Mouse (Mus musculus) intestine, postnatal 0 days (tissue): ENCODE data around the gene Armc3. TPM values are rescaled to one million over a fixed set of nuclear protein-coding genes. Genes with fewer than 3 reads are reported as not detected.

ENCODE experiments used
- ATAC-seq: fragments of 200-750 bp; cut with Nextera tagmentation; 2 replicates; pipeline ENCODE4 v1.8.0; 2017; ENCODE audit warnings: mild to moderate bottlenecking, moderate TSS enrichment, moderate library complexity
- H3K27ac ChIP-seq: fragments of 300-500 bp; sonication (generic); 2 replicates; pipeline ENCODE4 v1.5.1; 2014; ENCODE audit warnings: mild to moderate bottlenecking, low read depth, low read length, moderate library complexity
- H3K27me3 ChIP-seq: fragments of 300-500 bp; sonication (generic); replicated peaks from 2 replicates; pipeline ENCODE4 v1.6.1; 2014; ENCODE audit warnings: low read length, mixed read lengths; ENCODE audit not compliant: control insufficient read depth, insufficient read depth
- H3K36me3 ChIP-seq: fragments of 300-500 bp; sonication (generic); 2 replicates; pipeline ENCODE4 v1.6.1; 2014; ENCODE audit warnings: mild to moderate bottlenecking, moderate library complexity; ENCODE audit not compliant: control insufficient read depth, insufficient read depth
- H3K4me1 ChIP-seq: fragments of 300-500 bp; sonication (generic); replicated peaks from 2 replicates; pipeline ENCODE4 v1.6.1; 2014; ENCODE audit warnings: antibody characterized with exemption, low read length, mixed read lengths; ENCODE audit not compliant: control insufficient read depth, insufficient read depth
- H3K4me2 ChIP-seq: fragments of 300-500 bp; sonication (generic); replicated peaks from 2 replicates; pipeline ENCODE4 v1.6.1; 2014; ENCODE audit warnings: low read depth, mild to moderate bottlenecking, moderate library complexity
- H3K4me3 ChIP-seq: fragments of 300-500 bp; sonication (generic); 2 replicates; pipeline ENCODE4 v1.5.1; 2014; ENCODE audit warnings: low read depth, low read length
- H3K9ac ChIP-seq: fragments of 300-500 bp; sonication (generic); 2 replicates; pipeline ENCODE4 v1.6.1; 2014; ENCODE audit warnings: mild to moderate bottlenecking, low read depth, low read length
- H3K9me3 ChIP-seq: fragments of 300-500 bp; sonication (generic); 2 replicates; pipeline ENCODE4 v1.6.1; 2016; ENCODE audit warnings: mixed run types; ENCODE audit not compliant: control insufficient read depth
- CTCF ChIP-seq: sonication (generic); IDR thresholded peaks from 2 replicates; pipeline ENCODE4 v1.5.1; 2016; ENCODE audit warnings: low read depth, mild to moderate bottlenecking, control low read depth, antibody characterized with exemption, moderate library complexity
- WGBS: fragments of 180-500 bp; shearing (Covaris S2); extraction: QIAGEN DNeasy Blood & Tissue Kit; methylation state at CpG from one replicate; pipeline ENCODE4 v1.1.7; 2014; 5-methylcytosine and 5-hydroxymethylcytosine counted together
- polyA plus RNA-seq: library from polyadenylated mRNA; unstranded; fragments of >200 nt; fragmentation: Nextera tagmentation; extraction: Ambion mirVana; gene quantifications from 2 replicates; pipeline ENCODE4 v1.2.1, GENCODE M21; 2015

Armc3 gene
- polyA plus RNA-seq, 1 experiment from 2014 or later, result 0.09 TPM

DNA sequence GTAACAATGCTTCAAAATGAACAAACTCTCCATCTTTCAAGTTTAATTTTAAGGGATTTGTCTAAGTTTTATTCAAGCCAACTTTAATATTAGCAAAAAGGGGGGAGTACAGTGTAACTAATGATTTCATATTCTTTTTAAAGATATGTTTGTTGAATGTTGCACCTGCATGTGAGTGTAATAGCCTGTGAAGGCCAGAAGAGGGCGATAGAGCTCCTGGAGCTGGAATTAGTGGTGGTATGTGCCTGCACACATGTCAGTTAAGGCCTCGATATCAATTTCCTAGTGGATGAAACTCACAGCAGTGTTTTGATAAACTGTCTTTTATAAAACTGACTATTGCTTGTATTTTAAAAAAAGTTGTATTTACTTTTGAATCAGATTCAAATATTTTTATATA, 39.7 kb downstream of the Armc3 start:
- peak; percentile 50 for TF ChIP-seq CTCF
- H3K4me3 ChIP-seq, result no peak overlapping the region
- H3K4me2 ChIP-seq, result no peak overlapping the region
- H3K4me1 ChIP-seq, result no peaks in the 10 kb centered on the region
- no peak for ATAC-seq
- no peak overlapping the region for H3K27ac ChIP-seq
- no peaks in the 10 kb centered on the region for H3K27me3 ChIP-seq
- H3K9ac ChIP-seq, result no peak overlapping the region
- H3K9me3 ChIP-seq, result no peaks in the 10 kb centered on the region
- WGBS, result 68% methylated on average over 2 of the region's 2 CpGs
- H3K36me3 ChIP-seq, result no peaks in the 10 kb centered on the region

GRCm38 (mm10) chr2:19249611-19250010, 50.5 kb downstream of the Armc3 start:
- Histone ChIP-seq H3K27me3 (no peaks in the 10 kb centered on the region), H3K9ac (no peak overlapping the region), H3K36me3 (no peaks in the 10 kb centered on the region), H3K4me3 (no peak overlapping the region), H3K9me3 (peaks cover 1% of the 10 kb centered on the region; the same call in 1 of the 2 replicates), H3K4me1 (no peaks in the 10 kb centered on the region), H3K27ac (no peak overlapping the region), H3K4me2 (no peak overlapping the region)
- no peak for ATAC-seq
- 79% methylated on average over 11 of the region's 11 CpGs for WGBS
- TF ChIP-seq CTCF, result no peak

DNA sequence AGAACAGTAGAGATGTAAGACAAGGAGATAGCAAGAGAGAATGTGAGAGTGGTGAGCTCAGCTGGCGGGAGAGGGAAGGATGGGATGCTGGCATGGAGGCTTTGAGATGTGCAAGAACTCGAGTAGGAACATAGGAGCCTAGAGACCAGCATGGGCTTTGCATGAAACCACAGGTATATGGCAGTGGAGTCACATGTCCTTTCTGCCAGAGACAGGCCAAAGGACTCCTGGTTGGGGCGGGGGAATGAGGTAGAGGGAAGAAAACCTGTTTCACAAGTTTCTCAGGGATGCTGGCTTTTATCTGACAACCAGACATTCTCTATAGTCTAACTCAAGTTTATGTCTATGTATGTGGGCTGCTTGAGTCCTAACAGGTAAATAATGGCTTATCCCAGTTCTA, 55.9 kb downstream of the Armc3 start:
- 68% methylated on average over 3 of the region's 3 CpGs for WGBS
- ATAC-seq, result no peak

GRCm38 (mm10) chr2:19257255-19257654, 58.2 kb downstream of the Armc3 start:
- no peak overlapping the region for H3K9ac ChIP-seq
- no peaks in the 10 kb centered on the region for H3K27me3 ChIP-seq
- no peaks in the 10 kb centered on the region for H3K36me3 ChIP-seq
- no peak for TF ChIP-seq CTCF
- H3K4me2 ChIP-seq, result no peak overlapping the region
- H3K4me1 ChIP-seq, result no peaks in the 10 kb centered on the region
- no peak for ATAC-seq
- no peak overlapping the region for H3K27ac ChIP-seq
- no peaks in the 10 kb centered on the region for H3K9me3 ChIP-seq
- no peak overlapping the region for H3K4me3 ChIP-seq

More for the DNA sequence above, 55.9 kb downstream of the Armc3 start:
- Histone ChIP-seq H3K9ac (no peak overlapping the region), H3K4me3 (no peak overlapping the region), H3K27ac (no peak overlapping the region), H3K4me2 (no peak overlapping the region), H3K27me3 (no peaks in the 10 kb centered on the region), H3K4me1 (no peaks in the 10 kb centered on the region), H3K36me3 (no peaks in the 10 kb centered on the region), H3K9me3 (no peaks in the 10 kb centered on the region)
- TF ChIP-seq CTCF, result no peak

DNA sequence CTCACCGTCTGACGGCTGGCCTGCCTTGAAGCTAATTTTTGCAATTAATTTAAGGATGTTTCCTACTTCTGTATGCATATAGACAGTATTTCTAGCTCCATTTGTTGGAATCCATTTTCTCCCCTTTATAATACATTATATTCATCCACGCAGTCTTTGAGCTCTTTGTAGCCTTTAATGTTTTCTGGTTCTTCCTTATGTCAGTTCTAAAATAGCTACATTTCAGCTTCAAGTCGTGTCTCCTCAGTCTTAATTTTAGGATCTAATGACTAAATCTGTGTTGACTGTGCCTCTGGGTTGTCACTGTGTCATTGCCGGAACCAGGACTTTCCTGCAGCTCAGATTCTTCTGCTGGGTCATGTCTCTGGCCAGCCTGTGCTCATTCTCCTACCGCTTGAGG, 61.3 kb downstream of the Armc3 start:
- no peak overlapping the region for H3K4me2 ChIP-seq
- no peak overlapping the region for H3K9ac ChIP-seq
- no peak for TF ChIP-seq CTCF
- no peak overlapping the region for H3K27ac ChIP-seq
- no peak for ATAC-seq
- no peaks in the 10 kb centered on the region for H3K27me3 ChIP-seq
- 89% methylated on average over 6 of the region's 6 CpGs for WGBS
- H3K9me3 ChIP-seq, result no peaks in the 10 kb centered on the region
- no peaks in the 10 kb centered on the region for H3K36me3 ChIP-seq
- H3K4me3 ChIP-seq, result no peak overlapping the region
- H3K4me1 ChIP-seq, result no peaks in the 10 kb centered on the region

- no peaks in the 10 kb centered on the region for H3K9me3 ChIP-seq
- no peak overlapping the region for H3K27ac ChIP-seq
- H3K4me1 ChIP-seq, result no peaks in the 10 kb centered on the region
- 59% methylated on average over 5 of the region's 5 CpGs for WGBS
- peak; percentile 37 for TF ChIP-seq CTCF
- H3K36me3 ChIP-seq, result no peaks in the 10 kb centered on the region
- no peak for ATAC-seq
- H3K4me2 ChIP-seq, result no peak overlapping the region
- no peaks in the 10 kb centered on the region for H3K27me3 ChIP-seq
- no peak overlapping the region for H3K4me3 ChIP-seq
- H3K9ac ChIP-seq, result no peak overlapping the region
These were observed 64.3 kb downstream of the Armc3 start for GRCm38 (mm10) chr2:19263375-19263774.

DNA sequence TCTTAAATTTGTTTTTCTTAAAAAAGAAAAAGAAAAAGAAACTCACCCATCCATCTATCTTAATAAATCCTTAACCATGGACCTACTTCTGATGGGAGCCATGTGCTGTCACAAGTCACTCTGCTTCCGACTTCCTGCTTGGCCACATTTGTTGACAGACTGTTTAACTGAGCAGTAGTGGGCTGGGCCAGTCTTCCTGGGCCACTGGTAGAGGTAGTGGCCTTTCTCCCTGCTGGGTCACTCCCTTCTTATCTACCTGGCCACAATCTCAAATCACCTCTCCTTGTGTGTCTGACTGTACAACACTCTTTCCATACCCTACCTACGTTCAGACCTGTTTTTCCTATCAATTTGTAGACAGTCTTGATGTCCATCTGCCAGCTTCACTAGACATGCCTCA, 66.7 kb downstream of the Armc3 start:
- WGBS, result 42% methylated on average over 2 of the region's 2 CpGs
- Histone ChIP-seq H3K27ac (no peak overlapping the region), H3K4me1 (no peaks in the 10 kb centered on the region), H3K4me2 (no peak overlapping the region), H3K9ac (no peak overlapping the region), H3K36me3 (no peaks in the 10 kb centered on the region), H3K9me3 (no peaks in the 10 kb centered on the region), H3K27me3 (no peaks in the 10 kb centered on the region), H3K4me3 (no peak overlapping the region)
- no peak for ATAC-seq
- TF ChIP-seq CTCF, result no peak
